Mouse (Mus musculus) kidney, embryonic 14.5 days (tissue): ENCODE data around the gene Olfr854. TPM values are rescaled to one million over a fixed set of nuclear protein-coding genes. Genes with fewer than 3 reads are reported as not detected.

Experiments used
- ATAC-seq: fragments of 200-750 bp; cut with Nextera tagmentation; 2 replicates; pipeline ENCODE4 v1.8.0; 2017; ENCODE audit warnings: moderate number of reproducible peaks, mild to moderate bottlenecking, moderate TSS enrichment, moderate library complexity; ENCODE audit not compliant: low FRiP score, low TSS enrichment
- H3K27ac ChIP-seq: fragments of 300-500 bp; sonication (generic); 2 replicates; pipeline ENCODE4 v1.5.1; 2014; ENCODE audit warnings: low read depth, mild to moderate bottlenecking, low read length, moderate library complexity, mixed read lengths
- H3K27me3 ChIP-seq: fragments of 300-500 bp; sonication (generic); 2 replicates; pipeline ENCODE4 v1.6.1; 2014; ENCODE audit warnings: mild to moderate bottlenecking, low read length; ENCODE audit not compliant: control insufficient read depth, insufficient read depth
- H3K36me3 ChIP-seq: fragments of 300-500 bp; sonication (generic); 2 replicates; pipeline ENCODE4 v1.6.1; 2014; ENCODE audit warnings: low read length, mixed read lengths; ENCODE audit not compliant: control insufficient read depth, insufficient read depth
- H3K4me1 ChIP-seq: fragments of 300-500 bp; sonication (generic); 2 replicates; pipeline ENCODE4 v1.6.1; 2014; ENCODE audit warnings: low read length, mixed read lengths; ENCODE audit not compliant: control insufficient read depth, insufficient read depth
- H3K4me2 ChIP-seq: fragments of 300-500 bp; sonication (generic); replicated peaks from 2 replicates; pipeline ENCODE4 v1.6.1; 2014; ENCODE audit warnings: low read depth, mild to moderate bottlenecking, low read length
- H3K4me3 ChIP-seq: fragments of 300-500 bp; sonication (generic); 2 replicates; pipeline ENCODE4 v1.5.1; 2014; ENCODE audit warnings: mild to moderate bottlenecking, low read length
- H3K9ac ChIP-seq: fragments of 300-500 bp; sonication (generic); 2 replicates; pipeline ENCODE4 v1.6.1; 2014; ENCODE audit warnings: low read depth, mild to moderate bottlenecking, low read length, moderate library complexity
- H3K9me3 ChIP-seq: fragments of 300-500 bp; sonication (generic); 2 replicates; pipeline ENCODE4 v1.6.1; 2016; ENCODE audit warnings: low read length; ENCODE audit not compliant: control insufficient read depth
- WGBS: fragments of 180-500 bp; shearing (Covaris S2); extraction: QIAGEN DNeasy Blood & Tissue Kit; methylation state at CpG from one replicate; pipeline ENCODE4 v1.1.7; 2014; 5-methylcytosine and 5-hydroxymethylcytosine counted together
- polyA plus RNA-seq: library from polyadenylated mRNA; unstranded; fragments of >200 nt; fragmentation: Nextera tagmentation; extraction: Ambion mirVana; gene quantifications from 2 replicates; pipeline ENCODE4 v1.2.1, GENCODE M21; 2014

Gene Olfr854
- polyA plus RNA-seq = not detected in 2 replicates

DNA sequence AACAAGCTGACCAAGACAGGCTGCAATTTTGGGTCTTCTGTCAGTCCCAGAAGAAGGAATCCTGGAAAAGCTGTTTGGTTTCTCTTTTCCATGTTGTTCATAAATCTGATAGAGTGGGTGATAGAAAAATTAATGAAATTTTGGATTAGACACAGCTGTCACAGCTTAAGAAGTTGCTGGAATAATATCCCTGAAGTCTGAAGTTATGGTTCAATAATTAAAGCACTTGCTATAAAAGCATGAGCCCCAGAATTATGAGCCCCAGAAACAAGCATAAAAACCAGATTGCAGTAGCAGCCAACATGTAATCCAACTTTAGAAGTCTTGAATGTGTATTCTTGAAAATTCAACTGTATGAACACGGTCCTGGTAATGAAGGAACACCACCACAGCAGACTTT is at the start of gene Olfr854:
Gene Olfr854 (minus strand): TSS at position 101 of the 400 bp plus-strand sequence.
- no peak within 1 kb of the TSS for H3K4me3 ChIP-seq
- ATAC-seq = no peak
- no peaks in the 10 kb centered on the region for H3K36me3 ChIP-seq
- no peak within 1 kb of the TSS for H3K9ac ChIP-seq
- no peaks in the 10 kb centered on the region for H3K27me3 ChIP-seq
- 87% methylated on average over 1 of the region's 1 CpGs for WGBS
- no peak within 1 kb of the TSS for H3K4me2 ChIP-seq
- H3K4me1 ChIP-seq = no peaks in the 10 kb centered on the region
- no peaks in the 10 kb centered on the region for H3K9me3 ChIP-seq
- no peak within 1 kb of the TSS for H3K27ac ChIP-seq

DNA sequence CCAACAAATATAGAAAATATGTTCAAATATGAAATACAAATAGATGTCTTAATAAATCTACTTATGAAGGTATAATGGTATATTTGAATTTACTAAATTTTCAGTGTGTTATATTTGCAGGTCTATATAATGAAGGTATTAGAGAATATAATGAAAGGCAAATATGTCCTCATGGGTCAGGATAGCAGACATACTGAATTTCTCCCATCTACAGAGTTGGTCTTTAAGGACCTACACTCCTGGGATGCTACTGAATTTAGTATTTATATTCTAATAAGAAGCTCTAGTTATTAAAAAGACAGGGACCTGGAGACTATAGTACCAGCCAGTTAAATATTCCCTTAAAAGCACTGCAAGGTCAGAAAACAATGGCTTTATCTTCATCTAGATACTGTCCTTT is 15.1 kb upstream of the Olfr854 start, which contains the start of gene Olfr855:
Gene Olfr855 (plus strand): TSS at position 301 of the 400 bp plus-strand sequence.
- Histone ChIP-seq H3K9ac (no peak within 1 kb of the TSS), H3K4me2 (no peak within 1 kb of the TSS), H3K4me3 (no peak within 1 kb of the TSS), H3K4me1 (no peaks in the 10 kb centered on the region), H3K27ac (no peak within 1 kb of the TSS), H3K36me3 (no peaks in the 10 kb centered on the region), H3K9me3 (no peaks in the 10 kb centered on the region), H3K27me3 (no peaks in the 10 kb centered on the region)
- ATAC-seq = no peak

DNA sequence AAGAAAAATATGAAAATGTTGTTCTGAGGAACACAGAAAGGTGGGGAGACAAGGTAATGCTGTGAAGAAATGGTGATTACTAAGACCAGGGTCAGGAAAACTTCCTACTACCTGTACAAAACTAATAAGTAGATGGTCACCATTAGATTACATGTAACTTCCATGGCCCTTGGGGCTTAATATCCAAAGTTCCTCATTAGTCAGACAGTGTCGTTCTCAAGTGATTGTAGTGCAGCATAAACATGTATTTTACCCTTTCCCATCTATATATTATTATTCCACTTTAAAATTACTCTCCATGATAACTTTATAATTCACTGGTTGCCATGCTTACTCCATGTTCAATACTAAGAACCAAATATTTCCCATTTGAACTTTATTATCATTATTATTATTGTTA is 26.2 kb downstream of the Olfr854 start, which contains the start of gene Olfr853:
Gene Olfr853 (minus strand): TSS at position 101 of the 400 bp plus-strand sequence.
- Histone ChIP-seq H3K4me3 (no peak within 1 kb of the TSS), H3K36me3 (no peaks in the 10 kb centered on the region), H3K9ac (no peak within 1 kb of the TSS), H3K27me3 (no peaks in the 10 kb centered on the region), H3K4me1 (no peaks in the 10 kb centered on the region), H3K4me2 (no peak within 1 kb of the TSS), H3K9me3 (peaks cover 2% of the 10 kb centered on the region; the same call in 1 of the 2 replicates), H3K27ac (no peak within 1 kb of the TSS)
- no peak for ATAC-seq
- 72% methylated on average over 1 of the region's 1 CpGs for WGBS

Other genes starting within 250 kb of the Olfr854 start
- gene Olfr845, start 230.9 kb downstream of the Olfr854 start, polyA plus RNA-seq = not detected in 2 replicates
- not detected in 2 replicates for gene Olfr846, start 203.4 kb downstream of the Olfr854 start, polyA plus RNA-seq
- not detected in 2 replicates for gene Olfr847, start 188.7 kb downstream of the Olfr854 start, polyA plus RNA-seq
- not detected in 2 replicates for gene Olfr849, start 127.1 kb downstream of the Olfr854 start, polyA plus RNA-seq
- gene Olfr850, start 89.1 kb downstream of the Olfr854 start, polyA plus RNA-seq = not detected in 2 replicates
- not detected in 2 replicates for gene Olfr851, start 74.1 kb downstream of the Olfr854 start, polyA plus RNA-seq
- not detected in 2 replicates for gene Olfr853, start 26.3 kb downstream of the Olfr854 start, polyA plus RNA-seq
- gene Olfr855, start 15.2 kb upstream of the Olfr854 start, polyA plus RNA-seq = not detected in 2 replicates
- 23.3 and 39.1 TPM in 2 replicates for gene Zfp317, start 54.7 kb upstream of the Olfr854 start, polyA plus RNA-seq
- gene Olfr857, start 142.1 kb upstream of the Olfr854 start, polyA plus RNA-seq = not detected in 2 replicates
- not detected in 2 replicates for gene Olfr58, start 212.9 kb upstream of the Olfr854 start, polyA plus RNA-seq
- gene Olfr859, start 237.5 kb upstream of the Olfr854 start, polyA plus RNA-seq = not detected in 2 replicates